Comparison of ENCODE assay signal across 15 mouse cellular contexts in genomic region chr4:103754561-103754960, GRCm38 (mm10).
"Had no signal": no experiment of that assay in that cellular context is flagged by ENCODE, and none has a peak within 500 bp of the region (broad histone marks: within the 10 kb centered on the region; RNA-seq: fewer than 3 reads in every experiment).

No protein-coding gene starts in this region.

- DNase-seq: kidney, adult 9 months; kidney, postnatal 36 days; layer of hippocampus, adult 9-11 months; layer of hippocampus, postnatal 36 days; lung, postnatal 14 days; right cerebral cortex, adult 18-20 months; thymus, adult 18-20 months; thymus, postnatal 14 days had no signal

- H3K27me3 ChIP-seq: limb, embryonic 15.5 days; liver, embryonic 12.5 days; lung, embryonic 15.5 days; midbrain, embryonic 13.5 days; neural tube, embryonic 15.5 days had no signal

- H3K9ac ChIP-seq: limb, embryonic 15.5 days; liver, embryonic 12.5 days; lung, embryonic 15.5 days; midbrain, embryonic 13.5 days; neural tube, embryonic 15.5 days had no signal

- ATAC-seq: liver, embryonic 12.5 days; midbrain, embryonic 13.5 days had no signal

- H3K27ac ChIP-seq: kidney, postnatal 0 days; limb, embryonic 15.5 days; liver, embryonic 12.5 days; lung, embryonic 15.5 days; midbrain, embryonic 13.5 days; neural tube, embryonic 15.5 days had no signal

- H3K4me2 ChIP-seq: limb, embryonic 15.5 days; liver, embryonic 12.5 days; lung, embryonic 15.5 days; midbrain, embryonic 13.5 days; neural tube, embryonic 15.5 days had no signal

- H3K4me1 ChIP-seq: liver, embryonic 12.5 days had no signal

- H3K36me3 ChIP-seq: limb, embryonic 15.5 days; liver, embryonic 12.5 days; lung, embryonic 15.5 days; midbrain, embryonic 13.5 days; neural tube, embryonic 15.5 days had no signal

- H3K4me3 ChIP-seq: limb, embryonic 15.5 days; liver, embryonic 12.5 days; lung, embryonic 15.5 days; midbrain, embryonic 13.5 days; myocyte; neural tube, embryonic 15.5 days had no signal

- H3K9me3 ChIP-seq: limb, embryonic 15.5 days; liver, embryonic 12.5 days; lung, embryonic 15.5 days; midbrain, embryonic 13.5 days; neural tube, embryonic 15.5 days had no signal
